Mouse (Mus musculus) midbrain, embryonic 16.5 days (tissue): ENCODE results near the gene Cped1. TPM values are rescaled to one million over a fixed set of nuclear protein-coding genes. Genes with fewer than 3 reads are reported as not detected.

Source experiments
- ATAC-seq: fragments of 200-750 bp; cut with Nextera tagmentation; 2 replicates; pipeline ENCODE4 v1.8.0; 2017; ENCODE audit warnings: moderate TSS enrichment
- H3K27ac ChIP-seq: fragments of 300-500 bp; sonication (generic); 2 replicates; pipeline ENCODE4 v1.5.1; 2014; ENCODE audit warnings: mild to moderate bottlenecking, low read length, mixed read lengths
- H3K27me3 ChIP-seq: fragments of 300-500 bp; sonication (generic); 2 replicates; pipeline ENCODE4 v1.6.1; 2014; ENCODE audit warnings: low read depth, low read length, mixed read lengths; ENCODE audit not compliant: control insufficient read depth, insufficient read depth
- H3K36me3 ChIP-seq: fragments of 300-500 bp; sonication (generic); 2 replicates; pipeline ENCODE4 v1.6.1; 2014; ENCODE audit warnings: mild to moderate bottlenecking, low read length, moderate library complexity, mixed read lengths; ENCODE audit not compliant: control insufficient read depth, insufficient read depth
- H3K4me1 ChIP-seq: fragments of 300-500 bp; sonication (generic); 2 replicates; pipeline ENCODE4 v1.6.1; 2014; ENCODE audit warnings: mild to moderate bottlenecking, low read length, mixed read lengths; ENCODE audit not compliant: control insufficient read depth, insufficient read depth
- H3K4me2 ChIP-seq: fragments of 300-500 bp; sonication (generic); 2 replicates; pipeline ENCODE4 v1.6.1; 2014; ENCODE audit warnings: mild to moderate bottlenecking, low read length, mixed read lengths
- H3K4me3 ChIP-seq: fragments of 300-500 bp; sonication (generic); 2 replicates; pipeline ENCODE4 v1.5.1; 2014; ENCODE audit warnings: low read depth, mild to moderate bottlenecking, low read length, moderate library complexity, mixed read lengths
- H3K9ac ChIP-seq: fragments of 300-500 bp; sonication (generic); 2 replicates; pipeline ENCODE4 v1.6.1; 2014; ENCODE audit warnings: low read depth, low read length, mixed read lengths
- H3K9me3 ChIP-seq: fragments of 300-500 bp; sonication (generic); replicated peaks from 2 replicates; pipeline ENCODE4 v1.6.1; 2014; ENCODE audit warnings: mild to moderate bottlenecking, low read length, mixed read lengths; ENCODE audit not compliant: control insufficient read depth, poor library complexity, severe bottlenecking
- WGBS: fragments of 180-500 bp; shearing (Covaris S2); extraction: QIAGEN DNeasy Blood & Tissue Kit; methylation state at CpG from one replicate; pipeline ENCODE4 v1.1.7; 2014; 5-methylcytosine and 5-hydroxymethylcytosine counted together
- polyA plus RNA-seq: library from polyadenylated mRNA; unstranded; fragments of >200 nt; fragmentation: Nextera tagmentation; extraction: Ambion mirVana; gene quantifications from 2 replicates; pipeline ENCODE4 v1.2.1, GENCODE M21; 2015

The Cped1 gene
- polyA plus RNA-seq, 1 experiment from 2014 or later, result 2.1 TPM

DNA sequence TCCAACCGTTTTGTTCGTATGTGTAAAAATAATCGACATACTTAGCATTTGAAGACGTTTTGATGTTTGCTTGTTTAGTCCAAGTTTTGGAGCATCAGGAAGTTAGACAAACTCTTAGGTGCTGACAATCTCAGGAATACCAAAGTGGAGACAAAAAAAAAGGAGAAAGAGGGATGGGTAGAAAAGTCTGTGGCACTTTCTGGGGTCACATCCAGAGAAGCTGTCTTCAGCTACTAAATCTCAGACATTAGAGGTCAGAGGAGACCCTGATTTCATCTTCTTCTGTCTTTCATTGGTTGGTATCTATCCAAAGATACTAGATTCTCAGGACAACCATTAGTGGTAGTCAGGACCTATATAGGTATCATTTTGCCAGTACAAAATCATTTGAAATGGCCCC is 5.4 kb downstream of the Cped1 start:
- Histone ChIP-seq H3K9me3 (no peaks in the 10 kb centered on the region), H3K4me3 (no peak overlapping the region), H3K9ac (no peak overlapping the region), H3K27me3 (peaks cover 10% of the 10 kb centered on the region), H3K36me3 (no peaks in the 10 kb centered on the region), H3K4me2 (no peak overlapping the region), H3K27ac (no peak overlapping the region), H3K4me1 (peaks cover 7% of the 10 kb centered on the region)
- no peak for ATAC-seq
- 87% methylated on average over 4 of the region's 4 CpGs for WGBS

DNA sequence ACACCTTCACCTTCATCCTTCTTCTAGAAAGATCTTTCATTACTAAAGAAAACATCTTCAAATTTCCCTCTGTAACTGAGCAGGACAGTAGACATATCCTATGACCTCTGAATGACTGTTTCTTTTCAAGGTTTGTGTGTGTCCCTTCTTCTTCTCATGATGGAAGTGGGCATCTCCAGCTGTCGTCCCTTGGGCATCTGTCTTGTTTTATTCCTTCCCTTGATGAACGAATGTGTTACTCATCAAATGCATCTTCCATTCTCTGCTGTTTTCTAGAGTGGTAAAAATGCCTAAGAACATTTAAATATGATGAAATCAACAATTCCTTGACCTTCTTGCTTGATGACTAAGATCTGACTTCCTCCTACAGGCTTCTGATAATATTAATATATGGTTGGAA is 7.4 kb downstream of the Cped1 start:
- H3K4me3 ChIP-seq, result no peak overlapping the region
- H3K27me3 ChIP-seq, result no peaks in the 10 kb centered on the region

DNA sequence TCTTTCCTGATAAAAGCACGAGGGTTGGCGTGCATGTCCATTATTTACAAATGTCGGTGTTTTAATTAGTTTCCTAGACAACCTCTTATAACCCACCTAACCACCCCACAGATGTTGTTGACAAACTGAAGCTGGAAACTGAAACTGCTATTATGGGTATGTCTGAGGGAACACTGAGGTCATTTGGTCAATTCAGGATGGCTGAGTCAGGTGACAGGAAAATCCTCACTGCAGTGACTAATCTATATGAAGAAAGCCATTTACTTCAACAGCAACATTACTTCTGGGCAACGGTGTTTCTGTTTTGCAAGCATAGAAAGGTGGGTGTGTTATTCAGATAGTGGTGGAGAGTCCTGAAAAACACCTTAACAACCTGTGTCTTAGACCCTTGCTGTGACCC is 12.4 kb downstream of the Cped1 start:
- Histone ChIP-seq H3K9ac (no peak overlapping the region), H3K4me2 (no peak overlapping the region), H3K9me3 (no peaks in the 10 kb centered on the region), H3K27ac (no peak overlapping the region), H3K27me3 (no peaks in the 10 kb centered on the region; the same call in 1 of the 2 replicates), H3K4me3 (no peak overlapping the region), H3K4me1 (no peaks in the 10 kb centered on the region), H3K36me3 (no peaks in the 10 kb centered on the region)
- ATAC-seq, result no peak
- 78% methylated on average over 4 of the region's 4 CpGs for WGBS

More for the DNA sequence above, 7.4 kb downstream of the Cped1 start:
- H3K4me1 ChIP-seq, result no peaks in the 10 kb centered on the region
- no peak overlapping the region for H3K9ac ChIP-seq
- no peaks in the 10 kb centered on the region for H3K36me3 ChIP-seq
- H3K9me3 ChIP-seq, result no peaks in the 10 kb centered on the region
- WGBS, result 88% methylated on average over 2 of the region's 2 CpGs
- no peak overlapping the region for H3K4me2 ChIP-seq
- no peak for ATAC-seq
- H3K27ac ChIP-seq, result no peak overlapping the region

DNA sequence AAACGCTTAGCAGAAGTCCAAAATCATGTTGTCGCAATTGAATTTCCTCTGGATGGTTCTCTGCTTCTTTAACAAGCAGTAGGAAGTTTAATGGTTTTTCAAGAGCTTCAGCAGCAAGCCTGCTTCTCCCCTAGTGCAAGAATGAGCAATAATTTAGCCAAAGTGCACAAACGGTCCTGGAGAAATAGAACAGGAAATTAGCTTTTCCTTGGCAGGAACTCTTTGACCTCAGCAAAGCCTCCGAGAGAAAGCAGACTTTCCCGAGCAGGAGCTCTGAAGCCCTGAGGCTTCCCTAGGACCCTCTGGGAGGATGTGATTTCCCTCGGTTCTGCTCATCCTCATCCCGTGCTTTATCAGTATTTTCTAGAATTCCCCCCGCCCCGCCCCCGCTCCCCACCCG is 13.3 kb downstream of the Cped1 start:
- no peak for ATAC-seq
- H3K27ac ChIP-seq, result no peak overlapping the region
- H3K4me1 ChIP-seq, result no peaks in the 10 kb centered on the region
- no peak overlapping the region for H3K4me2 ChIP-seq
- H3K9me3 ChIP-seq, result no peaks in the 10 kb centered on the region
- H3K9ac ChIP-seq, result no peak overlapping the region
- no peaks in the 10 kb centered on the region for H3K36me3 ChIP-seq
- no peaks in the 10 kb centered on the region; the same call in 1 of the 2 replicates for H3K27me3 ChIP-seq
- H3K4me3 ChIP-seq, result no peak overlapping the region
- 56% methylated on average over 11 of the region's 11 CpGs for WGBS

DNA sequence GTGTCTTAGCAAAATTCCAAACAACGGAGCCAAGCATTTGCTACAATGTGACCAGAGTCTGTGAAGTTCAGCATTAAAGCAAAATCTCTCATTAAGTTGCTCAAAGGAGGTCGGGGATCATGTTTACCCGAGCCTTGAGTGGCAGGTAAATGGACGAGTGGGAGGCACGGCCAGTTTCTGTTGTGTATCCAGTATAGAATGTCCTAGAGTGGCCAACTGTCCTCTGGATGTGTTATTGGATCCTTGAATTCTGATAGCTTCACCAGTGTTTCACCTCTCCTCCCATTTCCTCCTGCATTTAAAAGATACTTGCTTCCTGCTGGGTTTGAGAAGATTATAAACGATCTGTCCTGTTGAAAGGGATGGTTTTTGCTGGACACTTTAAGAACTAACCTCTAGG is 14.4 kb downstream of the Cped1 start:
- H3K27ac ChIP-seq, result no peak overlapping the region
- no peaks in the 10 kb centered on the region for H3K9me3 ChIP-seq
- WGBS, result 50% methylated on average over 6 of the region's 6 CpGs
- ATAC-seq, result no peak
- H3K27me3 ChIP-seq, result no peaks in the 10 kb centered on the region; the same call in 1 of the 2 replicates
- no peak overlapping the region for H3K4me2 ChIP-seq
- H3K36me3 ChIP-seq, result no peaks in the 10 kb centered on the region
- no peak overlapping the region for H3K9ac ChIP-seq
- no peaks in the 10 kb centered on the region for H3K4me1 ChIP-seq
- H3K4me3 ChIP-seq, result no peak overlapping the region

DNA sequence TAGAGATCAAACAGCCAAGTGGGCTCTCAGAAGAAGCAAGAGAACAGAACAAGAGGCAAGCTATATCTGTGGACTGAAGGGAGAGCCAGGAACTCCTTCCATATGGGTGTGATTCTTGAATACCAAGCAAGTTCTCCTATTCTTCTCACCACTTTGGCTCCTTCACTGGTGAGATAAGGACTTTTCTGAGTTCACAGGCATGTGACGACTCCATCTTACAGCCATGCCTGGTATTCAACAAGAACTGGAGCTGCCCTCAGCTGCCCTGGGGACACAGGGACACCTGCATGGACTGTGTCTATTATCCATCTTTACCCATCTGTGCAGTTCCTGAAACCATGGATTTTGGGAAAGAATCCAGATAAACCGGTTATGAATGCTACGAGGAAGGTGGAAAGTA is 15.2 kb downstream of the Cped1 start:
- Histone ChIP-seq H3K9me3 (no peaks in the 10 kb centered on the region), H3K4me1 (no peaks in the 10 kb centered on the region), H3K27ac (no peak overlapping the region), H3K27me3 (no peaks in the 10 kb centered on the region; the same call in 1 of the 2 replicates), H3K4me3 (no peak overlapping the region), H3K9ac (no peak overlapping the region), H3K4me2 (no peak overlapping the region), H3K36me3 (no peaks in the 10 kb centered on the region)
- no peak for ATAC-seq
- 91% methylated on average over 3 of the region's 3 CpGs for WGBS

DNA sequence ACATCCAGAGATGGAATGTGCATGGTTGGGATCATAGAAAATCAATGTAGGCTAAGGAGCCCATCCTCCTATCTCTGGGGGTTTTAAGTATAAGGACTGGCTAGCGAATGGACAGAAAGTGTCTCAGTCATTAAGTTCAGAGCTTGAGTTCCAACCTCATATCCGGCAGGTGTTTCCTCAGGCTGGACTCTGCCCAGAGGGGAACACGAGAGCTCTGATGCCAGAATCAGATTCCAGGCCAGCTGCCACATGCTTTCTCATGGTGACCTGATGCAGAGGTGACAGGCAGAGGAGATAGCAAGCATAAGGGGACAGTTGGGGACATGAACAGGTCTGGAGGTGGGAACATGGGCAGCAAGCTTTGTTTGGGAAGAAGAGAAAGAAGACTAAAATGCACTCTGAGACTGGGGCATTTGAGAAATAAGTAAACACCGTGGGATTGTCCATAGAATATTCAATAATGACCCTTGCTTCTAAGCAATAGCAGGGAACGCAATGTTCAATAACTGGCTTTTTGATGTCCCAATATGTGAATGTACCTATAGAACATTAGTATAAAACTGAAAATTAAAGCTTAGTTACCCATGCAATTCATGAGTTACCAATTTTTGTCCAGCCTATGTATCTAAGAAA is 15.7 kb downstream of the Cped1 start:
- Histone ChIP-seq H3K27ac (no peak overlapping the region), H3K4me1 (no peaks in the 10 kb centered on the region), H3K36me3 (no peaks in the 10 kb centered on the region), H3K9ac (no peak overlapping the region), H3K9me3 (no peaks in the 10 kb centered on the region), H3K27me3 (no peaks in the 10 kb centered on the region; the same call in 1 of the 2 replicates), H3K4me3 (no peak overlapping the region), H3K4me2 (no peak overlapping the region)
- ATAC-seq, result no peak
- 87% methylated on average over 5 of the region's 5 CpGs for WGBS

DNA sequence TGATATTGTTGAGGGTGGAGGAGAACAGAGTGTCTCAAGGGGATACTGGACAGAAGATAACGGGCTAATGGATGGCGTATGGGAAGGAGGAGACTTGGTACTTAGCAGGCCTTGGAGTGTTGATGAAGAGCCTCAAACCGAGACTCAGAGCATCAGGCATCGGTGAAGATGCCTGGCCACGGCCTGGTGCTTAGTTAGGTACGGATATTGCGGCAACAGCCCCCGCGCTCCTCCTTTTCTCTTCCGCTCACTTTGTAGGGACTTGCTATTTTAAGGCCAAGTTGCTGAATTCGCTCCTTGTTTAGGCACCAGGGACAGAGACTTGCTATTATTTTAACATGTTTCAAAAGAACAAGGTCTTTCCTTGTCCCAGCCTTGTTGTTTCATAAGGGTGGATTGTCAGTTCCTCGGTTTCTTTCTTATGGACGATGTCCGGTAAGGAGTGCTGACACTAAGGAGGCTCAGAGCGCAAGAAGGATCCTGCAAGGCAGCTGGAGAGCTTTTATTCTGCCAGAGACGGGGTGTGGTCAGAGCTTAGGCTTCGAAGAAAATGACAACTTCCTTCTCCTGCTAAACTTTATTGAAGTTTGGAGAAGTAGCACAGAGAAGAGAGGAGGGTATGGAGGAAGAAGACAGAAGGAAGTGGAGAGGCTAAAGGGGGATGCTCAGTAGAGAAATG is 16.9 kb downstream of the Cped1 start:
- Histone ChIP-seq H3K4me1 (no peaks in the 10 kb centered on the region), H3K36me3 (no peaks in the 10 kb centered on the region), H3K27me3 (no peaks in the 10 kb centered on the region; the same call in 1 of the 2 replicates), H3K4me3 (no peak overlapping the region), H3K27ac (no peak overlapping the region), H3K9me3 (no peaks in the 10 kb centered on the region), H3K4me2 (no peak overlapping the region), H3K9ac (no peak overlapping the region)
- WGBS, result 37% methylated on average over 17 of the region's 17 CpGs
- no peak for ATAC-seq

DNA sequence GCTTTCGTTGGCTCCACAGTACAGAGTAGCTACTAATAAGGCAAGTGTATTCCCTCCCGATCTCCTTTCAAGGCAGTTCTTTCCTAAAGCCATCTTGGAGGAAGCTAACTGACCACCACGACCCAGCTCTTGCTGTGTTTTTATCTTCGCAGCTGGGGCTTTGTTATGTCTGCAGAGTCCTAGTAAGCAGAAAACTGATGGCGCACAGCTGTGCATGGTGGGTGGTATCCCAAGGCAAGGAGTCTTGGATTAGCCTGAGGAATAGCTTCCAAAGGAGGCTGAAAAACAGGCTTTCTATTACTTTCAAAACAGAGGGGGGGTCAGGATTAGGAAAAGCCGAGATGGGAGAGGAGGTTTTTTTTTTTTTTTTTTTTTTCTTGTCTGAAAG is 17.5 kb downstream of the Cped1 start:
- H3K4me1 ChIP-seq, result no peaks in the 10 kb centered on the region
- no peaks in the 10 kb centered on the region for H3K36me3 ChIP-seq
- no peak for ATAC-seq
- no peak overlapping the region for H3K27ac ChIP-seq
- no peaks in the 10 kb centered on the region for H3K9me3 ChIP-seq
- H3K4me2 ChIP-seq, result no peak overlapping the region
- no peak overlapping the region for H3K4me3 ChIP-seq
- no peak overlapping the region for H3K9ac ChIP-seq
- no peaks in the 10 kb centered on the region; the same call in 1 of the 2 replicates for H3K27me3 ChIP-seq
- WGBS, result 9% methylated on average over 6 of the region's 6 CpGs
